Mouse (Mus musculus) kidney, adult 2 months (tissue): ENCODE results near the gene Pik3r2.

Source experiments
- CTCF ChIP-seq: fragments of 200-500 bp; conservative IDR thresholded peaks from 2 replicates; pipeline ENCODE4 v1.5.1; 2011; ENCODE audit warnings: low read depth, mild to moderate bottlenecking, control low read depth, low read length, moderate library complexity, mixed read lengths; ENCODE audit not compliant: insufficient read depth, insufficient read length
- POLR2A ChIP-seq: fragments of 200-500 bp; IDR thresholded peaks from one replicate; pipeline ENCODE4 v1.6.1; 2011; ENCODE audit warnings: low read depth, low read length, control low read depth

- TF ChIP-seq CTCF, result no peak
- no peak for TF ChIP-seq POLR2A
These were observed 1.8 kb downstream of the Pik3r2 start for GRCm38 (mm10) chr8:70774740-70775139.
